Mouse (Mus musculus) ES-Bruce4 (cell line): ENCODE data around the gene Lpcat3.

Experiments used
- CTCF ChIP-seq: IDR thresholded peaks from one replicate; pipeline ENCODE4 v1.8.1; 2011; ENCODE audit warnings: low read depth, low read length
- EP300 ChIP-seq: IDR thresholded peaks from 2 replicates; pipeline ENCODE4 v1.6.1; 2011; ENCODE audit warnings: low read depth, low read length; ENCODE audit not compliant: insufficient read depth

DNA sequence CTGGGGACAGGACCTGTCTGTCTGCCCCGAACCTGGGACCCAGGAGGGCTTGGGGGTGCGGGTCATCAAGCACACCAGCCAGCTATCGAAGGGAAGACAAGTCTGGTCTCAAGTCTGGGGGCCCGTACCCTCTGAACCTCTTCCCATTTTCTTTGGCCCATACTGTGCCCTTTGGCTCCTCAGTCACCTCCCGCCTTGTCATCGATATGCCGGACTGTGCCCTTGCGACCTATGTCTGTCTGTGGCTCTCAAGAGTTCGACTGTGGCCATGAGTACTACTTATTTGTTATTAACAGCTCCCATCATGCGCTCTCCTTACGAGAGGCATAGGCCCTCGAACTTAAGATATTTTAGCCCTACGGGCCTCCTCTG lies 583 bp downstream of the Lpcat3 start:
- TF ChIP-seq CTCF = no peak
- no peak for TF ChIP-seq EP300
